Mouse (Mus musculus): Measurements from ENCODE around the gene Atp5j. TPM values are rescaled to one million over a fixed set of nuclear protein-coding genes. Genes with fewer than 3 reads are reported as not detected.

Gene Atp5j
- total and polyA plus RNA-seq, 3 experiments: 53.3 to 375 (median 150) TPM

GRCm38 (mm10) chr16:84817423-84817822 lies 18.0 kb downstream of the Atp5j start:
- no peaks in the 10 kb centered on the region for H3K9me3 ChIP-seq (replicated peaks)
- no peak overlapping the region for H3K4me3 ChIP-seq (ENCODE audit: low read depth, low read length)
- DNase-seq (ENCODE audit: low spot score) (peak; percentile 4), ATAC-seq (ENCODE audit: extremely low read depth, insufficient number of reproducible peaks, low FRiP score, poor library complexity, severe bottlenecking) (peak; percentile 43; the same call in 1 of the 2 replicates)
- no peaks in the 10 kb centered on the region; the same call in 1 of the 2 replicates for H3K27me3 ChIP-seq (ENCODE audit: insufficient read depth, low read length)
- TF ChIP-seq TAL1 (conservative IDR thresholded peaks at IDR 0.05; ENCODE audit: low read depth, low read length) (no peak), GATA2 (IDR thresholded peaks at IDR 0.05; ENCODE audit: borderline replicate concordance, low read depth, low read length) (no peak), GATA1 (IDR thresholded peaks at IDR 0.05; ENCODE audit: borderline replicate concordance, low read length) (no peak), CTCF (IDR thresholded peaks at IDR 0.05; ENCODE audit: low read depth, low read length) (peak; percentile 13; the same call in 1 of the 2 replicates)
- H3K4me1 ChIP-seq (ENCODE audit: insufficient read depth, low read depth, low read length): no peaks in the 10 kb centered on the region
- peaks cover 29% of the 10 kb centered on the region for H3K36me3 ChIP-seq (replicated peaks)

GRCm38 (mm10) chr16:84814511-84814910 lies 20.9 kb downstream of the Atp5j start:
- DNase-seq (ENCODE audit: low spot score): no peak
- ATAC-seq (ENCODE audit: extremely low read depth, insufficient number of reproducible peaks, low FRiP score, poor library complexity, severe bottlenecking): no peak
- H3K36me3 ChIP-seq (replicated peaks): peaks cover 4% of the 10 kb centered on the region
- H3K27me3 ChIP-seq (ENCODE audit: insufficient read depth, low read length): no peaks in the 10 kb centered on the region; the same call in 1 of the 2 replicates
- H3K4me3 ChIP-seq (ENCODE audit: low read depth, low read length): no peak overlapping the region
- H3K4me1 ChIP-seq (ENCODE audit: insufficient read depth, low read depth, low read length): no peaks in the 10 kb centered on the region
- H3K9me3 ChIP-seq (replicated peaks): no peaks in the 10 kb centered on the region
- TF ChIP-seq TAL1 (conservative IDR thresholded peaks at IDR 0.05; ENCODE audit: low read depth, low read length) (no peak), POLR2AphosphoS5 (IDR thresholded peaks at IDR 0.05; ENCODE audit: insufficient replicate concordance, low read depth, low read length) (no peak), GATA2 (IDR thresholded peaks at IDR 0.05; ENCODE audit: borderline replicate concordance, low read depth, low read length) (no peak), GATA1 (IDR thresholded peaks at IDR 0.05; ENCODE audit: borderline replicate concordance, low read length) (no peak), CTCF (IDR thresholded peaks at IDR 0.05; ENCODE audit: low read depth, low read length) (no peak)

GRCm38 (mm10) chr16:84813852-84814251 lies 21.6 kb downstream of the Atp5j start:
- TF ChIP-seq TAL1 (conservative IDR thresholded peaks at IDR 0.05; ENCODE audit: low read depth, low read length) (no peak), GATA2 (IDR thresholded peaks at IDR 0.05; ENCODE audit: borderline replicate concordance, low read depth, low read length) (no peak), CTCF (IDR thresholded peaks at IDR 0.05; ENCODE audit: low read depth, low read length) (no peak), POLR2AphosphoS5 (IDR thresholded peaks at IDR 0.05; ENCODE audit: insufficient replicate concordance, low read depth, low read length) (no peak), GATA1 (IDR thresholded peaks at IDR 0.05; ENCODE audit: borderline replicate concordance, low read length) (no peak)

GRCm38 (mm10) chr16:84810254-84810653 lies 25.2 kb downstream of the Atp5j start:
- H3K27me3 ChIP-seq (ENCODE audit: insufficient read depth, low read length): no peaks in the 10 kb centered on the region; the same call in 1 of the 2 replicates
- ATAC-seq (ENCODE audit: extremely low read depth, insufficient number of reproducible peaks, low FRiP score, poor library complexity, severe bottlenecking) (no peak), DNase-seq (ENCODE audit: low spot score) (no peak)
- H3K9me3 ChIP-seq (replicated peaks): no peaks in the 10 kb centered on the region
- TF ChIP-seq CTCF (IDR thresholded peaks at IDR 0.05; ENCODE audit: low read depth, low read length) (no peak), POLR2AphosphoS5 (IDR thresholded peaks at IDR 0.05; ENCODE audit: insufficient replicate concordance, low read depth, low read length) (no peak), TAL1 (conservative IDR thresholded peaks at IDR 0.05; ENCODE audit: low read depth, low read length) (no peak), GATA2 (IDR thresholded peaks at IDR 0.05; ENCODE audit: borderline replicate concordance, low read depth, low read length) (no peak), GATA1 (IDR thresholded peaks at IDR 0.05; ENCODE audit: borderline replicate concordance, low read length) (no peak)
- H3K36me3 ChIP-seq (replicated peaks): no peaks in the 10 kb centered on the region
- H3K4me1 ChIP-seq (ENCODE audit: insufficient read depth, low read depth, low read length): no peaks in the 10 kb centered on the region
- H3K4me3 ChIP-seq (ENCODE audit: low read depth, low read length): no peak overlapping the region

More at GRCm38 (mm10) chr16:84813852-84814251, 21.6 kb downstream of the Atp5j start:
- H3K36me3 ChIP-seq (replicated peaks): no peaks in the 10 kb centered on the region
- ATAC-seq (ENCODE audit: extremely low read depth, insufficient number of reproducible peaks, low FRiP score, poor library complexity, severe bottlenecking) (no peak), DNase-seq (ENCODE audit: low spot score) (no peak)
- no peak overlapping the region for H3K4me3 ChIP-seq (ENCODE audit: low read depth, low read length)
- H3K9me3 ChIP-seq (replicated peaks): no peaks in the 10 kb centered on the region
- H3K4me1 ChIP-seq (ENCODE audit: insufficient read depth, low read depth, low read length): no peaks in the 10 kb centered on the region
- no peaks in the 10 kb centered on the region; the same call in 1 of the 2 replicates for H3K27me3 ChIP-seq (ENCODE audit: insufficient read depth, low read length)

- H3K27me3 ChIP-seq (ENCODE audit: insufficient read depth, low read length): no peaks in the 10 kb centered on the region
- H3K4me1 ChIP-seq (ENCODE audit: insufficient read depth, low read depth, low read length): no peaks in the 10 kb centered on the region
- no peaks in the 10 kb centered on the region for H3K9me3 ChIP-seq (replicated peaks)
- DNase-seq (ENCODE audit: low spot score): no peak
- TF ChIP-seq GATA2 (IDR thresholded peaks at IDR 0.05; ENCODE audit: borderline replicate concordance, low read depth, low read length) (no peak), POLR2AphosphoS5 (IDR thresholded peaks at IDR 0.05; ENCODE audit: insufficient replicate concordance, low read depth, low read length) (no peak), CTCF (IDR thresholded peaks at IDR 0.05; ENCODE audit: low read depth, low read length) (no peak), GATA1 (IDR thresholded peaks at IDR 0.05; ENCODE audit: borderline replicate concordance, low read length) (no peak), TAL1 (conservative IDR thresholded peaks at IDR 0.05; ENCODE audit: low read depth, low read length) (no peak)
- no peak for ATAC-seq (ENCODE audit: extremely low read depth, insufficient number of reproducible peaks, low FRiP score, poor library complexity, severe bottlenecking)
- no peak overlapping the region for H3K4me3 ChIP-seq (ENCODE audit: low read depth, low read length)
- H3K36me3 ChIP-seq (replicated peaks): no peaks in the 10 kb centered on the region
Measured at GRCm38 (mm10) chr16:84807874-84808273, 27.6 kb downstream of the Atp5j start.

- no peaks in the 10 kb centered on the region for H3K27me3 ChIP-seq (ENCODE audit: insufficient read depth, low read length)
- TF ChIP-seq POLR2AphosphoS5 (IDR thresholded peaks at IDR 0.05; ENCODE audit: insufficient replicate concordance, low read depth, low read length): no peak
- no peak for TF ChIP-seq CTCF (IDR thresholded peaks at IDR 0.05; ENCODE audit: low read depth, low read length)
- no peak for TF ChIP-seq TAL1 (conservative IDR thresholded peaks at IDR 0.05; ENCODE audit: low read depth, low read length)
- TF ChIP-seq GATA2 (IDR thresholded peaks at IDR 0.05; ENCODE audit: borderline replicate concordance, low read depth, low read length): no peak
- no peaks in the 10 kb centered on the region for H3K4me1 ChIP-seq (ENCODE audit: insufficient read depth, low read depth, low read length)
- H3K36me3 ChIP-seq (replicated peaks): no peaks in the 10 kb centered on the region
- no peak for ATAC-seq (ENCODE audit: extremely low read depth, insufficient number of reproducible peaks, low FRiP score, poor library complexity, severe bottlenecking)
- DNase-seq (ENCODE audit: low spot score): no peak
- no peak overlapping the region for H3K4me3 ChIP-seq (ENCODE audit: low read depth, low read length)
- H3K9me3 ChIP-seq (replicated peaks): no peaks in the 10 kb centered on the region
Measured at GRCm38 (mm10) chr16:84806175-84806574, 29.2 kb downstream of the Atp5j start.
